Mouse (Mus musculus) T-helper 2 cell (primary cell): ENCODE results near the gene Aox2.

Experiments
- in situ Hi-C: fragments of 300-600 bp; cut with MboI, MseI; formaldehyde crosslinking; loops from one replicate; pipeline ENCODE4 v1.15.1; 2025; ENCODE audit warnings: high pct_unique_total_duplicates

Aox2 gene

DNA sequence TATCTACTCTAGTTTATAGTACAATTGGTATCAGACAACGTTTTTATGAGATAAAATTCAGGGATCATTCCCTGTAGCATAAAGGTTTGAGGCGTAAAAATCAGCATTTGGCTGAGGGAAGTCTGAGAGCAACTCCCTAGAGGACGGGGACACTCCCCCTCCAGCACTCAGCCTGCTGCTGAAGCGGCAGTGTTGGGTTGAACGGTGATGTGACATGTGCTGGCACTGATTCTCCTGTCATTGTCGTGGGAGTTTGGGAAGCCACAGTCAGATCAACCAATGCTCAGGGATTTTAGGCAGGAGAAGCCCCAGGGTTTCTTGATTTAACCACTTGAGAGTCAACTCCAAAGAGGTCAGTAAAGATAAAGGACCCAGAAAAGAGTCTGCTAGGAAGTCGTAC is 6.4 kb downstream of the Aox2 start:
- in situ Hi-C loops = no loop called here

DNA sequence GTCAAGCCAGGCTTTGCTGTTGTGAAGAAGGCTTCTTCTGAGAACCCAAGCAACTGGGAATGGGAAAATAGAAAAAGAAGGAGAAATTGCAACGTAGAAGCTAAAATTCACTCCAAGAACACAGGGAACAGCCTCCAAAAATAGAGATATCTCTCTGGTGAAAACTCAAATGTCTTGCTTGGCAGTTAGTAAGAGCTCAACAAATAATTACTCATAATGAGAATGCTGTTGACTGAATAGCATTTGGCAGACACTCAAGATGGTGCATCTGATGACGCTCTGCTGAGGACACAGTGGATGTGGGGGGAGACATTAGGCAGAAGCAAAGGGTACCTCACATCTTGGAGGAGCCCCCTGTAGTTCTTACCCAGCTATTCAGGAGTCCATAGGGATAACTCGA is 10.0 kb downstream of the Aox2 start:
- in situ Hi-C loops = no loop called here

- in situ Hi-C loops = no loop called here
Observed at GRCm38 (mm10) chr1:58289863-58290469, 11.8 kb downstream of the Aox2 start.

GRCm38 (mm10) chr1:58291394-58292300 is 13.5 kb downstream of the Aox2 start:
- in situ Hi-C loops = no loop called here

- in situ Hi-C loops = loop anchor here (5.0 kb wide), 1 partner anchor 83 kb away; no protein-coding TSS in a partner anchor
Observed at GRCm38 (mm10) chr1:58294730-58295129, 16.6 kb downstream of the Aox2 start.

DNA sequence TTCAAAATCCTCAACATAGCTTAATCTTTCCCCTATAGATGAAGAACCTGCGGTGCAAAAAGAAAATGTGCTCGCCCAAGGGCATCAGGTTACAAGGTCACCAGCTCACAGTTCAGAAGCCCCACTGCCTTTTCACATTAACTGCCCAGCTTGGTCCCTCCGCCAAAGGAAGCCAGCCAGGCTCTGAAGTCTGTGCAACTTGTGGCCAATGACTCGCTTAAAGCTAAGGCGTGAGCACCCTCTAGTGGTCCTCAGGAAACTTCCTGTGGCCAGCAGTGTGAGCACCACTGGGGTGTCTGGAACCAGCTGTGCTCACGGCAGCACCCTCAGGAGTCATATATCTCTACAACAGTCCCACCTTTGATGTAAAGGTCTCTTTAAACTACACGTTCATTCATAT is 18.2 kb downstream of the Aox2 start:
- in situ Hi-C loops = loop anchor here (5.0 kb wide), 1 partner anchor 81 kb away; no protein-coding TSS in a partner anchor

- in situ Hi-C loops = loop anchor here (5.0 kb wide), 1 partner anchor 80 kb away; no protein-coding TSS in a partner anchor
Observed at GRCm38 (mm10) chr1:58296821-58297220, 18.7 kb downstream of the Aox2 start.

GRCm38 (mm10) chr1:58298347-58298746 is 20.2 kb downstream of the Aox2 start:
- in situ Hi-C loops = loop anchor here (5.0 kb wide), 1 partner anchor 79 kb away; no protein-coding TSS in a partner anchor

- in situ Hi-C loops = loop anchor here (5.0 kb wide), 1 partner anchor 51 kb away; no protein-coding TSS in a partner anchor
Observed at GRCm38 (mm10) chr1:58301073-58301472, 22.9 kb downstream of the Aox2 start.

DNA sequence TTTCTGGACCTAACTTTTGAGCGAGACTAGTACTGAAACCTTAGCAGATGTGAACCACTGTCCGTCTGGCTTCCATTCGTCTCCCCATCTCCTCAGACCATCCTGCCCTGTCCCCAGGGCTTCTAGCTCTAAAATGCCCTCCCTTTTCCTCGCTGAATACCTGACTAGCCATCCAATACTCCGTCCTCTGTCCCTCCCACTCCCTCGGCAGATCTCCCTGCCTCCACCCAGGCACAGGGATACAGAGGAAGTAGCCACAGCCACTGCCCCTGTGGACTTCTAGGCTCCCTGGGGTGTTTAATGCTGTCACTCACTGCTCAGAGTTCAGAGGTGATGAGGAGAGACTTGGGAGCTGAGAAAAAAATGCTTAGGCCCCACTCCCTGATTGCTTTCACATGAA is 23.9 kb downstream of the Aox2 start:
- in situ Hi-C loops = loop anchor here (5.0 kb wide), 1 partner anchor 50 kb away; no protein-coding TSS in a partner anchor

DNA sequence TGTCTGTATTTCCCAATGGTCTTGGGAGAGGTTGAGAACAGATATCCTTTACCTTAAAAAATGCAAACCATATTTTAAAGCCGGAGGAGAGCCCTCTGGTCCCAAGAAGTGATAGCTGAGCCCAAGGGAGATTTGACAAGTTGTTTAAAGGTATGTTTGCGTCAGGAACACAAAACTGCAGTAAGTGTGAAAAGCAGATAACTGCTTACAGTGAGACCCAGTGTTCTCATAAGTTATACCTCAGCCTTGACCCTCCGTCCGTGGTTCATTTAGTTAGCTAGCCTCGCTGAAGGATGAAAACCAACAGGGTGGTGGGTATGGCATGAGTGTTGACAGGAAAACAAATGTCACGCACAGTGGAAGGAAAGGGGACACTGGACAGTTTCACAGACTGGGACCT is 24.9 kb downstream of the Aox2 start:
- in situ Hi-C loops = loop anchor here (5.0 kb wide), 1 partner anchor 49 kb away; no protein-coding TSS in a partner anchor

- in situ Hi-C loops = loop anchor here (5.0 kb wide), 1 partner anchor 49 kb away; no protein-coding TSS in a partner anchor
Observed at GRCm38 (mm10) chr1:58303726-58304125, 25.6 kb downstream of the Aox2 start.

- in situ Hi-C loops = loop anchor here (5.0 kb wide), 1 partner anchor 48 kb away; no protein-coding TSS in a partner anchor
Observed at GRCm38 (mm10) chr1:58304296-58304695, 26.2 kb downstream of the Aox2 start.

DNA sequence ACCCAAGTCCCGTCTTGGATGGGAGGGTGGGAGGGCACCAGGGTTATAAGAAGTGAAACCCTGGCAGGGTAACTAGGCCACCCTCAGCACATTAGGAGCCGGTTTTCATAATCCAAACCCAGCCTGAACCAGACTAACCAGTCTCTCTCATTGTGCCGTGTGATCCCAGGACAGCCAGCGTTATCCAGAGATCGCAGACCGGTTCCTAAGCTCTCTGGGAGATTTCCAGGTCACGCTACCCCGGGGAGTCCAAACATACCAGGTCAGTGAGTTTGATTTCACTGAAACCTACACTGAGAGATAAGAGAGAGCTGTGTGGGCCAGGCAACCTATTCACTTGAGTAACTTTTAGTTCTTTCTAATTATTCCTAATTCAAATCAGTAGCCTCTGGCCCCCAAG is 29.1 kb downstream of the Aox2 start:
- in situ Hi-C loops = no loop called here

DNA sequence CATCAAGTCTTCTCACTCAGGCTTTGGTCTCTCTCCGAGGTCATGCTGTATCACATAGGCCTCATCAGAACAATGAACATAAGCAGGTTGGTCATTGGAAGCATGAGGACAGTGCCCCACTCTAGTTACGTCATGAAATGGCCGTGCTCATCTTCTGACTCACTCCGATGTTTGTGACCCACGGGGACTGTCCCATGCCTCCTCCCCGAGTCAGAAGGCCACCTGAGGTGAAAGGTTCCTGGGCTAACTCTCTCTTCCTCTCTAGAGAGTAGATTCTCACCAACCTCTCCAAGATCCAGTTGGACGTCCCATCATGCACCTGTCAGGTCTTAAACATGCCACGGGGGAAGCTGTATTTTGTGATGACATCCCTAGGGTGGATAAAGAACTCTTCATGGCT is 30.5 kb downstream of the Aox2 start:
- in situ Hi-C loops = no loop called here

GRCm38 (mm10) chr1:58309853-58310252 is 31.7 kb downstream of the Aox2 start:
- in situ Hi-C loops = no loop called here

GRCm38 (mm10) chr1:58311221-58311864 is 33.2 kb downstream of the Aox2 start:
- in situ Hi-C loops = no loop called here

DNA sequence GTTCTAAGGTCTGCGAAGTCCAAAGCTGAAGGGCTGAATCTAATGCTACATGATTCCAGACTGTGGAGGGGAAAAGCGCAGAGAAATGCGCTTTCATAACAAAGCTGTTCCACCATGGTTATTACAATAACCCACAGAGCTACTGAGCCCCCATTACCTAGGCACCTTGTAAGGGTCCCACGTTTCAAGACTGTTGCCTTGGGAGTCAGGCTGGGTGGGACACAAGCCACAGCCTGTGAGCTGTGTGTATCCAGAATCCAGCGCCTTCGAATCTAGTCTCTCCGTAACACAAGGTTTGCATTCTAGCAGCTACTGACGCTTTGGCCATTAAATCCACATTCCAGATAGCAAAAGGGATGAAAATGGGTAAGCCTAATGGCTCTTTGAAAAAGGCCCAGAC is 35.0 kb downstream of the Aox2 start:
- in situ Hi-C loops = no loop called here

GRCm38 (mm10) chr1:58315532-58315931 is 37.4 kb downstream of the Aox2 start:
- in situ Hi-C loops = no loop called here

DNA sequence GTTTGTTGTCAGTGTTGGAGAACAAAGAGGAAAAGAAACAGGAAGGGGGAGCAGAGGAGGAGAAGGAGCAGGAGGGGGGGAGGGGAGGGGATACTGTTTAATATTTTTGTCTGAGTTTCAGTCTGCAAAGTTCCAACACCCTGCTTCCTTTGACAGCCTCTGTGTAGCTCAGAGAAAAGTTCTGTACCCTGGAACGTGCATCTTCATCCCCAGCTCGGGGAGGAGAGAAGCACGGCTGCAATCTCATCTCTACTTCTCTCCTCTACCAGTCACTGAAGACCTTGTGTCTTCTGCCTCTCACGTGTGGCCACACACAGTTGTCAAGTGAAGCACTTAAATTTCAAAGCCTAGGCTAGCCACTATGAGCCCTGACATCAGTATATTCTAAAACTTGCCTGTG is 55.1 kb downstream of the Aox2 start:
- in situ Hi-C loops = no loop called here

DNA sequence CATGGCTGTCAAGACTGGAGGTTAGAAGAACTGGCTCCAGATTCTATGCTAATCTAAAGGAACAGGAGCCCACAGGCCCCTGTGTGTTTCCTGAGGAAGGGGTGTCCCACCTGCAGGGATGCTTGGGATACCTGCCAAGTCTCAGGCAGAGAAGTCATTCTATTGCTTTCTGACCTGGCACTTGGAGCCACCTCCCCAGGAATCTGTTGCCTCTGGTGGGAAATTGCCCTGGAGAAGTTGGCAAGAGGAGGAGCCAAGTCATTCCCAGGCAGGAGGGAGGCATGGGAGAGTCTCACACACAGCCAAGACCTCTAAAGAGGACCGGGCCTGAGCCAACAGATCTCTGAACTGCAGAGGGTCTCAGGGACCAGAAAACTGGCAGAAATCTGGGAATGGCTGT is 61.8 kb downstream of the Aox2 start:
- in situ Hi-C loops = no loop called here

- in situ Hi-C loops = no loop called here
Observed at GRCm38 (mm10) chr1:58341576-58341975, 63.5 kb downstream of the Aox2 start.
